Mouse (Mus musculus) embryonic facial prominence, embryonic 11.5 days (tissue): ENCODE measurements at regions not wholly inside any gene's neighbourhood (a gene's known extent, or its start where the extent isn't known, plus 50 kb on each side); places are given as distances from the start of the nearest gene placed in this dataset.

Experiments used
- ATAC-seq: fragments of 200-750 bp; cut with Nextera tagmentation; replicated peaks from 2 replicates; pipeline ENCODE4 v1.8.0; 2017; ENCODE audit warnings: low read depth; ENCODE audit not compliant: insufficient number of reproducible peaks, low FRiP score, low TSS enrichment
- DNase-seq: peaks from one replicate; pipeline ENCODE4 v3.0.0-alpha.2; 2015; ENCODE audit warnings: low spot score
- H3K27ac ChIP-seq: fragments of 300-500 bp; sonication (generic); replicated peaks from 2 replicates; pipeline ENCODE4 v1.5.1; 2014; ENCODE audit warnings: mild to moderate bottlenecking, low read depth, low read length, control low read depth
- H3K27me3 ChIP-seq: fragments of 300-500 bp; sonication (generic); 2 replicates; pipeline ENCODE4 v1.6.1; 2014; ENCODE audit warnings: mild to moderate bottlenecking, low read length, moderate library complexity, mixed read lengths; ENCODE audit not compliant: control insufficient read depth, insufficient read depth
- H3K36me3 ChIP-seq: fragments of 300-500 bp; sonication (generic); replicated peaks from 2 replicates; pipeline ENCODE4 v1.6.1; 2014; ENCODE audit warnings: low read depth, mild to moderate bottlenecking, low read length, moderate library complexity, mixed read lengths; ENCODE audit not compliant: control insufficient read depth, insufficient read depth
- H3K4me1 ChIP-seq: fragments of 300-500 bp; sonication (generic); 2 replicates; pipeline ENCODE4 v1.6.1; 2014; ENCODE audit warnings: low read length, mixed read lengths; ENCODE audit not compliant: control insufficient read depth, insufficient read depth
- H3K4me2 ChIP-seq: fragments of 300-500 bp; sonication (generic); 2 replicates; pipeline ENCODE4 v1.6.1; 2014; ENCODE audit warnings: low read depth, mild to moderate bottlenecking, control low read depth, low read length, moderate library complexity
- H3K4me3 ChIP-seq: fragments of 300-500 bp; sonication (generic); 2 replicates; pipeline ENCODE4 v1.5.1; 2014; ENCODE audit warnings: low read depth, low read length, control low read depth
- H3K9ac ChIP-seq: fragments of 300-500 bp; sonication (generic); replicated peaks from 2 replicates; pipeline ENCODE4 v1.6.1; 2014; ENCODE audit warnings: mild to moderate bottlenecking, control low read depth, low read length
- H3K9me3 ChIP-seq: fragments of 300-500 bp; sonication (generic); replicated peaks from 2 replicates; pipeline ENCODE4 v1.6.1; 2016; ENCODE audit warnings: mild to moderate bottlenecking, low read length, inconsistent platforms, mixed read lengths; ENCODE audit not compliant: control insufficient read depth
- whole genome bisulfite sequencing: fragments of 180-500 bp; shearing (Covaris S2); extraction: QIAGEN DNeasy Blood & Tissue Kit; methylation state at CpG from one replicate; pipeline ENCODE4 v1.1.7; 2014; 5-methylcytosine and 5-hydroxymethylcytosine counted together

DNA sequence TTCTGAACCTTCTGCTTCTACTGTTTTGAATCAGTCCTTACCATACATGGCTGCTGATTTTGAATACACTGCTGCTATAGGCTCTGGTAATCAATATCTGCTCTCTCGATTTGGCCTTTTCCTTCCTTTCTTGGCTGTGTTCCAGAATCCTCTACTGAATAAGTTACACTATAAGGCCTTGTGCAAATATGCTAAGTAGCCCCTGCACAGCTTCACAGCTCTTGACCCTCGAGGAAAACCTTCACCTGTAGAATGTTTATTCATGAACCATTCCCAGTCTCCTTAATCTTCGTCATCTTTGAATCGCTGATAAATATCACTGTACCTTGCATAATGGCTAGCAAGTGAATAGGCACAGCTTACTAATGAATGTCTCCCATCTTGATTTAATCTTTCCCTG is 293.9 kb upstream of the Negr1 start:
- Histone ChIP-seq H3K4me3 (no peak overlapping the region), H3K4me2 (no peak overlapping the region), H3K27me3 (no peaks in the 10 kb centered on the region), H3K9me3 (no peaks in the 10 kb centered on the region), H3K27ac (no peak overlapping the region), H3K9ac (no peak overlapping the region), H3K36me3 (no peaks in the 10 kb centered on the region), H3K4me1 (no peaks in the 10 kb centered on the region)
- ATAC-seq (no peak), DNase-seq (no peak)
- WGBS, result 67% methylated on average over 4 of the region's 4 CpGs

- ATAC-seq, result no peak
These were observed 261.4 kb upstream of the Negr1 start for GRCm38 (mm10) chr3:156299984-156300770.

DNA sequence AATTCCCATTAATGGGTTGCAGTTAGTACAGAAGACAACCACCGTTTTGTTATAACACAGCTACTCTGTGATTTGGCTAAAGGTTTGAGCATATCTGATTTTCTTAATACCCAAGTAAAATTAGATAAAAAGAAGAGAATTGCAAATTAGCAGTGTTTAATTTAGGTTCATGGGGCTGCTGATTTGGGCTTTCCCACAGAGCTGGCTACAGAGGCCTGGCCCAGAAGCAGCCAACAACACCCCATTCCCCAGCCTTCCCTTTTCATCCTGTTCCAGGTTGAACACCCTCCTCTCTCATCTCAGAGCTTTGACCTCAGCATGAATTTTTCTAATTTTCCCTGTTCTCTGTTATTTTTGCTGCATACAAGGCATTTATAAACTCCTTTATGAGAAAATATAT is 260.3 kb upstream of the Negr1 start:
- no peaks in the 10 kb centered on the region for H3K4me1 ChIP-seq
- no peak overlapping the region for H3K9ac ChIP-seq
- H3K27ac ChIP-seq, result no peak overlapping the region
- no peak for DNase-seq
- no peak for ATAC-seq
- H3K27me3 ChIP-seq, result no peaks in the 10 kb centered on the region
- WGBS, result 81% methylated on average over 1 of the region's 1 CpGs
- no peaks in the 10 kb centered on the region for H3K9me3 ChIP-seq
- H3K4me2 ChIP-seq, result no peak overlapping the region
- no peaks in the 10 kb centered on the region for H3K36me3 ChIP-seq
- no peak overlapping the region for H3K4me3 ChIP-seq

More at GRCm38 (mm10) chr3:156299984-156300770, 261.4 kb upstream of the Negr1 start:
- Histone ChIP-seq H3K9me3 (no peaks in the 10 kb centered on the region), H3K27ac (no peak overlapping the region), H3K4me3 (no peak overlapping the region), H3K9ac (no peak overlapping the region), H3K27me3 (no peaks in the 10 kb centered on the region), H3K36me3 (no peaks in the 10 kb centered on the region), H3K4me1 (no peaks in the 10 kb centered on the region), H3K4me2 (no peak overlapping the region)
- peak; percentile 3 for DNase-seq
- 74% methylated on average over 3 of the region's 3 CpGs for WGBS

DNA sequence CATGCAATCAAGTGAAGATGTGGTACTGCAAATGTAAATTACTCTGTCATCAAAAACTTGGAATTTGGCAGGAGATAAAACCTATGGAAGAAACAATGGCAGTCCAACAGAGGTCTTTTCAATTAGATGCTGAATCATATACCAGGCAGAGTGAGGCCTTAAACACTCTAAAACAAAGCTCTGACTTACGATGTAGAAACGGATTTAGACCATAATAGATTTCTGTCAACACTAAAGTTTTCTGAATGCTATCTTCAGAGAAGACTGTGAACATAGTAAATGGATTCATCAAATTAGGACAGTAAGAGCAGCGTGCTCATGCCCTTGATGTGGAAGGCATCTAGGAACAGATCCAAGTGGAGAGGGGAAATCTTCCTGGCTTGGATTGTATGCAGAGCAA is 259.8 kb upstream of the Negr1 start:
- Histone ChIP-seq H3K4me3 (no peak overlapping the region), H3K9ac (no peak overlapping the region), H3K9me3 (no peaks in the 10 kb centered on the region), H3K27ac (no peak overlapping the region), H3K36me3 (no peaks in the 10 kb centered on the region), H3K4me1 (no peaks in the 10 kb centered on the region), H3K27me3 (no peaks in the 10 kb centered on the region), H3K4me2 (no peak overlapping the region)
- no peak for DNase-seq
- no peak for ATAC-seq
- WGBS, result 87% methylated on average over 3 of the region's 3 CpGs

GRCm38 (mm10) chr3:156304174-156304573 is 257.4 kb upstream of the Negr1 start:
- no peak overlapping the region for H3K4me2 ChIP-seq
- no peak overlapping the region for H3K27ac ChIP-seq
- no peak overlapping the region for H3K9ac ChIP-seq
- no peak for ATAC-seq
- H3K4me1 ChIP-seq, result no peaks in the 10 kb centered on the region
- H3K27me3 ChIP-seq, result no peaks in the 10 kb centered on the region
- 29% methylated on average over 4 of the region's 4 CpGs for WGBS
- H3K4me3 ChIP-seq, result no peak overlapping the region
- DNase-seq, result peak; percentile 6
- H3K9me3 ChIP-seq, result no peaks in the 10 kb centered on the region
- H3K36me3 ChIP-seq, result no peaks in the 10 kb centered on the region

- H3K9ac ChIP-seq, result no peak overlapping the region
- no peak for ATAC-seq
- H3K9me3 ChIP-seq, result no peaks in the 10 kb centered on the region
- DNase-seq, result no peak
- no peak overlapping the region for H3K27ac ChIP-seq
- no peak overlapping the region for H3K4me3 ChIP-seq
- no peak overlapping the region for H3K4me2 ChIP-seq
- no peaks in the 10 kb centered on the region for H3K4me1 ChIP-seq
- no peaks in the 10 kb centered on the region for H3K27me3 ChIP-seq
- no peaks in the 10 kb centered on the region for H3K36me3 ChIP-seq
These were observed 256.5 kb upstream of the Negr1 start for GRCm38 (mm10) chr3:156305064-156305463.

DNA sequence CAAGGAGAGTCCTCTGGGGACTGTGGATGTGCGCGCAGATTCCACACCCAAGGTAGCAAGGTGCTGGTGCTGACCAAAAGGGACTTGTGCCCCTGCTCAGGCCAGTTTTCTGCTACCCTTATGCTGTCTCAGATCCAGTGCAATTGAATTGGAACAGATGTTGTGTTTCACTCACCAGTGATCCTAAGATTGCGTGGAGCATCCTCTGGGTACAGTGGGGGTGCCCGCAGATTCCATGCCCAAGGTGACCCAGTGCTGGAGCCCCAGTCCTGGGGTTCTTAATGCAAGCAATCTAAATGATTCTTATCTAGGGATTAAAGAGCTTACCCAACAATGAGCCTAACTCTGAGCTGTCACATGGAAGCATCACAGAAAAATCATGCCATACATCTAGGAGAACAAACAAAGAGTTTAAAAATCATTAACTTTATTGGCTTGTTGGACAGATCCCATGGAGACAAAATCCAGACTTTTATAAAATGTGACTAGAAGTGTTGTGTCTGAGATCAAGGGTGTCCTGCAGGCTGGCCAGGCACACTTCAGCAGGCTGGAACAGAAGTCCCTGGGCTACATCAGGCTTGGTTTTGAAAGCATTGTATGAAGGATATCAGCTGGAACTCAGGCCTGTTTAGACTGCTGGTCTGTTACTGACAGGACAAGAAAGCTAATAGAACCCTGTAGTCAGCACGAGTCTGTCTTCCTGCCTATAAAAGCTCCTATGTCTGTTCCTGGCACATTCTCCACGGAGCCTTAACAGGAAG is 226.4 kb upstream of the Negr1 start:
- no peak overlapping the region for H3K9ac ChIP-seq
- no peak overlapping the region for H3K4me3 ChIP-seq
- DNase-seq (no peak), ATAC-seq (no peak)
- H3K9me3 ChIP-seq, result no peaks in the 10 kb centered on the region
- no peaks in the 10 kb centered on the region for H3K36me3 ChIP-seq
- H3K27ac ChIP-seq, result no peak overlapping the region
- no peaks in the 10 kb centered on the region for H3K4me1 ChIP-seq
- H3K27me3 ChIP-seq, result no peaks in the 10 kb centered on the region
- no peak overlapping the region for H3K4me2 ChIP-seq
- 77% methylated on average over 6 of the region's 6 CpGs for WGBS

- 93% methylated on average over 1 of the region's 1 CpGs for WGBS
- no peak for ATAC-seq
These were observed 220.1 kb upstream of the Negr1 start for GRCm38 (mm10) chr3:156341484-156341883.

More at GRCm38 (mm10) chr3:156341484-156341883, 220.1 kb upstream of the Negr1 start:
- no peak for DNase-seq
- no peaks in the 10 kb centered on the region for H3K27me3 ChIP-seq
- no peak overlapping the region for H3K4me2 ChIP-seq
- no peak overlapping the region for H3K4me3 ChIP-seq
- H3K36me3 ChIP-seq, result no peaks in the 10 kb centered on the region
- no peak overlapping the region for H3K27ac ChIP-seq
- H3K4me1 ChIP-seq, result no peaks in the 10 kb centered on the region
- H3K9ac ChIP-seq, result no peak overlapping the region
- no peaks in the 10 kb centered on the region for H3K9me3 ChIP-seq
